Mouse (Mus musculus): Measurements from ENCODE around the gene Nav3. TPM values are rescaled to one million over a fixed set of nuclear protein-coding genes. Genes with fewer than 3 reads are reported as not detected.

Nav3 gene
- polyA plus RNA-seq, 1 experiment from 2014 or later, result 1.2 TPM

DNA sequence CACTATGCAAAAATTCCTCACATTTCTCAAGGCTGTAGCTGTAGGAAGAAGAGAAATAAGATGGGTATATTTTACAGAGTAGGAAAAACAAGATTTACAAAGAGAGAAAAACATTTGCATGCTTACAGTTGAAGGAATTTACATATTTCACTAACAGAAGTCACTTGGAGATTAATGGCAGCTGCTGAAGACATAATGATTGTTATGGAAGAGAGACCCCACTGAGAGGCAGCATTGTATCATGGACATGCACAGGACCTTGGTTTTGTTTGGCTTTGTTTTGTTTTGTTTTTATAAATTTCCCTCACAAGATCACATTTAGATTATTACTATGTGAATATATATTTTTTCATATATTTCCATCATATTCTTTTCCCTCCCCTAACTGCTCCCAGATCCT lies 335.4 kb downstream of the Nav3 start:
- no peaks in the 10 kb centered on the region for H3K4me1 ChIP-seq (replicated peaks; ENCODE audit: control insufficient read depth, insufficient read depth, low read length)
- no peaks in the 10 kb centered on the region for H3K27me3 ChIP-seq (ENCODE audit: control insufficient read depth, insufficient read depth, low read depth, low read length)
- no peak overlapping the region for H3K9ac ChIP-seq (ENCODE audit: low read length)
- H3K4me3 ChIP-seq (ENCODE audit: low read length), result no peak overlapping the region
- H3K4me2 ChIP-seq (ENCODE audit: low read depth, low read length), result no peak overlapping the region
- no peak for ATAC-seq (ENCODE audit: low read depth)
- no peak overlapping the region for H3K27ac ChIP-seq (ENCODE audit: low read length)
- no peaks in the 10 kb centered on the region for H3K9me3 ChIP-seq (ENCODE audit: control insufficient read depth, low read length)
- no peaks in the 10 kb centered on the region for H3K36me3 ChIP-seq (ENCODE audit: control insufficient read depth, insufficient read depth, low read length)

DNA sequence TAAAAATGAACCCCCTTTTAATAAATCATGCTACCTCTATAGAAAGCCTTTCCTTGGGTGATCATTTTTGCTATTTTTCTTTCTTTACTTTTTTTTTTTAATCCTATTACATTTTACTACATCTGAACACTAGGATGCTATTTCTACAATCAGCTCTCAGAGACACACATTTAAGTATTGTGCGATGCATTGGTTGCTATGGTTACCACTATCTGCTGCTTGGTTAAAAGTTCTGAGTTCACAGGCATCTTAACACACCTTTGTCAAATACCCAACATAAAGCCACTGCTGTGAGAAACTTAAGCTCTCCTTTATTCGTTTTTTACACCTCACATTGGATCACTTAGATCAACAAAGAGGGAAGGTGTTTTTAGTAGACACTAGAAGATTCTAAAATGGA lies 338.7 kb downstream of the Nav3 start:
- WGBS, result 57% methylated on average over 2 of the region's 2 CpGs
- Histone ChIP-seq H3K4me2 (ENCODE audit: low read depth, low read length) (no peak overlapping the region), H3K27ac (ENCODE audit: low read length) (no peak overlapping the region), H3K4me3 (ENCODE audit: low read length) (no peak overlapping the region), H3K9ac (ENCODE audit: low read length) (no peak overlapping the region), H3K9me3 (ENCODE audit: control insufficient read depth, low read length) (no peaks in the 10 kb centered on the region), H3K27me3 (ENCODE audit: control insufficient read depth, insufficient read depth, low read depth, low read length) (no peaks in the 10 kb centered on the region), H3K36me3 (ENCODE audit: control insufficient read depth, insufficient read depth, low read length) (no peaks in the 10 kb centered on the region), H3K4me1 (replicated peaks; ENCODE audit: control insufficient read depth, insufficient read depth, low read length) (no peaks in the 10 kb centered on the region)
- no peak for ATAC-seq (ENCODE audit: low read depth)

DNA sequence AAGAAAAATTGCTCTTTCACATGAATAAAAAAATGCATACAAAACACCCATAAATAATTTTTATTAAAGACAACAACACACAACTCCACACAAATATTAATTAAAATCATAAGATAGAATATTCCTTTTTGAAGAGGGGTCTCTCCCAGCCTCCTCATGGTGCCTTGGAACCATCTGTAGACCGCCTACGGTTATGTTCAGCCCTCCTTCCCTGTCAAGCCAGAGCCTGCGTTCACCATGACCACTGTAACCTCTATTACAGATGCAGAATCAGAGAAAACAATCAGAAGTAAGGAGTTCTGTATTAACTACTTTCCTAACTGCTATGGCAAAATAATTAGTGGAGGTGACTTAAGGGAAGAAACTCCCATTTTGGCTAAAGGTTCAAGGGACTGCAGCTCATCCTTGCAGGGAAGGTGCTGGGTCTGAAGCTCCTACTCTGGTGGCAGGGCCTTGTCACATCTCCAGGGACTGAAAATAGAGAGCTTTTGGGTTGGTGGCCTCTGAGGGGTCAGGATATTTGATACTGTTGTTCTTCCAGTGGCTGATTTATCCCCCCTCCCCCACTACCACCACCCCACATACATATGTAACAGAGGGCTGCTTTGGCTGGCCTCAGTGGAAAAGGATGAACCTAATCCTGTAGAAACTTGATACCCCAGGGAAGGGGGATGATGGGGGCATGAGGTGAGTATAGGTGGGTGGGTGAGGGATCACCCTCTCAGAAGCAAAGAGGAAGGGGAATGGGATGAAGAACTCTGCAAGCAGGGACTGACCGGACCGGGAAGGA lies 343.1 kb downstream of the Nav3 start:
- Histone ChIP-seq H3K27ac (ENCODE audit: low read length) (no peak overlapping the region), H3K9me3 (ENCODE audit: control insufficient read depth, low read length) (no peaks in the 10 kb centered on the region), H3K27me3 (ENCODE audit: control insufficient read depth, insufficient read depth, low read depth, low read length) (no peaks in the 10 kb centered on the region), H3K36me3 (ENCODE audit: control insufficient read depth, insufficient read depth, low read length) (no peaks in the 10 kb centered on the region), H3K4me2 (ENCODE audit: low read depth, low read length) (no peak overlapping the region), H3K9ac (ENCODE audit: low read length) (no peak overlapping the region), H3K4me3 (ENCODE audit: low read length) (no peak overlapping the region), H3K4me1 (replicated peaks; ENCODE audit: control insufficient read depth, insufficient read depth, low read length) (no peaks in the 10 kb centered on the region)
- no peak for ATAC-seq (ENCODE audit: low read depth)
- 63% methylated on average over 5 of the region's 5 CpGs for WGBS

DNA sequence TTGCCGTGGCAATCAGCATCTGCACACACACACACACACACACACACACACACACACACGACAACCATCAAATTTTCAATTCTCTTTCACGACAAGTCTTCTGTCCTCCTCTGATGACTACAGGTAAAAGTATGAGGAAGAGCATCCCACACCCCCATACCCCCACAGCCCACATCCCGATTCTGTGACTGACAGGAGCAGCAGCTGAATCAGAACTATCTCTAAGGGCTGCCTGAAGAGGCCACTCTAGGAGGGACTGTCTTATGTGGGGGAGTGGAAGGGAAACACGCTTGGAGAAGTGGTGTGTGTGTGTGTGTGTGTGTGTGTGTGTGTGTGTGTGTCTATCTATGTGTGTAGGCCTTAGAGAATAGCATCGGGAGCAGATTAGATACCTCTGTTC lies 352.7 kb downstream of the Nav3 start:
- no peaks in the 10 kb centered on the region; the same call in 1 of the 2 replicates for H3K4me1 ChIP-seq (replicated peaks; ENCODE audit: control insufficient read depth, insufficient read depth, low read length)
- no peak overlapping the region for H3K27ac ChIP-seq (ENCODE audit: low read length)
- H3K27me3 ChIP-seq (ENCODE audit: control insufficient read depth, insufficient read depth, low read depth, low read length), result no peaks in the 10 kb centered on the region
- no peak overlapping the region for H3K4me2 ChIP-seq (ENCODE audit: low read depth, low read length)
- WGBS, result 71% methylated on average over 6 of the region's 6 CpGs
- ATAC-seq (ENCODE audit: low read depth), result no peak
- no peak overlapping the region for H3K9ac ChIP-seq (ENCODE audit: low read length)
- no peaks in the 10 kb centered on the region for H3K36me3 ChIP-seq (ENCODE audit: control insufficient read depth, insufficient read depth, low read length)
- no peak overlapping the region for H3K4me3 ChIP-seq (ENCODE audit: low read length)
- no peaks in the 10 kb centered on the region for H3K9me3 ChIP-seq (ENCODE audit: control insufficient read depth, low read length)

DNA sequence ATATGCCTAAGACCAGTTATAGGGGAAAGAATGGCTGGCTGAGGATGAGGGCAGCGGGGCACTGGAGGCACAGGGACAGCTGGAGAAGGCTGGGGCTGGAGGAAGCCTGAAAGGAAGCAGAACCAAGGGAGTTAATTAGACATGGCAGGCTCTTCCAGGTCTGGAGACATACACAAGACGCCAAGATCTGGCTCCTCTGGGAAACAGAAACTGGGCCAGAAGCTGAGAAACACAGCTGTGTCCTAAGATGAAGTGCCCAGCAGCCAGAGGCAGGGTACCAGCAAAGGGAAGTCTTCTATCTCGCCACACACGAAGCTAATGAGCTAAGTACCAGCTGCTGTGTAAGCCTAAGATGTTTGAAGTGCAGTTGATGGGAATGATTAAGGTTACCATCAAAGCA lies 353.8 kb downstream of the Nav3 start:
- no peak overlapping the region for H3K27ac ChIP-seq (ENCODE audit: low read length)
- 38% methylated on average over 4 of the region's 4 CpGs for WGBS
- peak; percentile 49 for ATAC-seq (ENCODE audit: low read depth)
- H3K4me3 ChIP-seq (ENCODE audit: low read length), result no peak overlapping the region
- no peak overlapping the region for H3K4me2 ChIP-seq (ENCODE audit: low read depth, low read length)
- no peak overlapping the region for H3K9ac ChIP-seq (ENCODE audit: low read length)
- no peaks in the 10 kb centered on the region for H3K36me3 ChIP-seq (ENCODE audit: control insufficient read depth, insufficient read depth, low read length)
- no peaks in the 10 kb centered on the region; the same call in 1 of the 2 replicates for H3K4me1 ChIP-seq (replicated peaks; ENCODE audit: control insufficient read depth, insufficient read depth, low read length)
- no peaks in the 10 kb centered on the region for H3K27me3 ChIP-seq (ENCODE audit: control insufficient read depth, insufficient read depth, low read depth, low read length)
- H3K9me3 ChIP-seq (ENCODE audit: control insufficient read depth, low read length), result no peaks in the 10 kb centered on the region

DNA sequence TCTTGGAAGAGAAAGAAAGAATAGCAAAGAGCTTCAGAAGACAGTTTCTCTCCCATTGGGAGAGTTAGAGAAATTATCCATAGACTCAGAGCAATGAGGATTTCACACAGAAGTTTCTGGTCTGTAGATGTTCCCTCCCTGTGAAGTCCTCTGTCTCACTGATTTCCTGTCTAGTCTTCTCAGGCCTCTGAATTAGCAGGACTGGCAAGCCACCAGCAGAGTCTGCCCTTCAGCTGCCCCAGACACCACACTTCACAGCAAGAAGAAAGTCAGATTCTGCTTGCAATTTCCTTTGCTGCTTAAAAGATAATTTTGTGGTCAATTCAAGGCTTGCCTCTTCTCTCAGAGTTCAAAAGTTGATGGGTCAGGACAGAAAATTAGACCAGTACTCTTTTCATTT lies 361.6 kb downstream of the Nav3 start:
- peak; percentile 57 for ATAC-seq (ENCODE audit: low read depth)
- no peaks in the 10 kb centered on the region for H3K9me3 ChIP-seq (ENCODE audit: control insufficient read depth, low read length)

DNA sequence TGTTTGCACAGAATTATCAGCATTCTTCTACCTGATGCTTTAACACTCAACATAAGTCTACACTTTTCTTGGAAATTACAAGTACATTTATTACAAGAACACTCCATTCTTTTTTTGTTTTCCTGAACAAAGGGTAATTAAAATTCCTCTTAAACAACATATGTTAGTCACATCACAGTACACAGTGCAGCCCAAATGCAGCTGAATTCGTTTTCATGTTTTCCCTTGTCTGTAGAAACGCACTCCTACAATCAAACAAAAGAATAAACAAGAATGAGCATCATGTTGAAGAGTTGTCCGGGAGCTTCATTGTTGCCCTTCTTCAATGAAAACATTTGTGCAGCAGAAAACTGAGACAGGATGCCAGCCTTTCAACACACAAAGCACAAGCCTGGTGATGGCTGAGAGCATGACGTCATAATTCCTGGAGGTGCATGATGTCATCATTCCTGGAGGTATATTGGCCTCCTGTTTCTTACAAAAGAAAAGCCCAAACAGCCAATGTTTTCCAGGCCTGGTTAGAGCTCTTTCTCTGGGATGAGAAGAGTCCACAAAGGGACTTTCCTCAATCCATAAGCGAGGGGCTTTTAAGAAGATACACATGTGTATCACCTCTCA lies 367.5 kb downstream of the Nav3 start:
- WGBS, result 72% methylated on average over 5 of the region's 5 CpGs
- Histone ChIP-seq H3K27me3 (ENCODE audit: control insufficient read depth, insufficient read depth, low read depth, low read length) (no peaks in the 10 kb centered on the region), H3K9me3 (ENCODE audit: control insufficient read depth, low read length) (no peaks in the 10 kb centered on the region), H3K9ac (ENCODE audit: low read length) (no peak overlapping the region), H3K4me1 (replicated peaks; ENCODE audit: control insufficient read depth, insufficient read depth, low read length) (no peaks in the 10 kb centered on the region), H3K27ac (ENCODE audit: low read length) (no peak overlapping the region), H3K36me3 (ENCODE audit: control insufficient read depth, insufficient read depth, low read length) (no peaks in the 10 kb centered on the region), H3K4me3 (ENCODE audit: low read length) (no peak overlapping the region), H3K4me2 (ENCODE audit: low read depth, low read length) (no peak overlapping the region)
- ATAC-seq (ENCODE audit: low read depth), result no peak

More for the DNA sequence above, 361.6 kb downstream of the Nav3 start:
- Histone ChIP-seq H3K4me1 (replicated peaks; ENCODE audit: control insufficient read depth, insufficient read depth, low read length) (no peaks in the 10 kb centered on the region), H3K27ac (ENCODE audit: low read length) (no peak overlapping the region), H3K36me3 (ENCODE audit: control insufficient read depth, insufficient read depth, low read length) (no peaks in the 10 kb centered on the region), H3K9ac (ENCODE audit: low read length) (no peak overlapping the region), H3K4me3 (ENCODE audit: low read length) (no peak overlapping the region), H3K4me2 (ENCODE audit: low read depth, low read length) (no peak overlapping the region), H3K27me3 (ENCODE audit: control insufficient read depth, insufficient read depth, low read depth, low read length) (no peaks in the 10 kb centered on the region)

DNA sequence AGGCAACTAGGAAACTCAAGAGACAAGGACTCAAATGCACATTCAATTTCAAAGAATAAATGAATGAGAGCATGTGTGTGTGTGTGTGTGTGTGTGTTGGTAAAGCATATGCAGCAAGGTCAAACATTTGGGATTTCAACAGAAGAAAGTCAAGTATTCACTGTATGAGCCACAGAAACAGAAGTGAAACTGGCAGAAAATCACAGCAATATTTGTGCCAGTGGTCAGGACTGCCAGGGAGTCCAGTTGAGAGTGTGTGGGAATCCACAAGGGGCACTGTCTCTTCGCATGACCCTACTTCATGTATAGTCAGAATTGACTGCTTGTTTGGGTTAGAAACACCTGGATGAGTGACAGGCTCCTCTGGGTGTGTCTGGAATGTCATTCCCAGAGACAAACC lies 370.1 kb downstream of the Nav3 start:
- Histone ChIP-seq H3K4me2 (ENCODE audit: low read depth, low read length) (no peak overlapping the region), H3K4me1 (replicated peaks; ENCODE audit: control insufficient read depth, insufficient read depth, low read length) (no peaks in the 10 kb centered on the region), H3K4me3 (ENCODE audit: low read length) (no peak overlapping the region), H3K36me3 (ENCODE audit: control insufficient read depth, insufficient read depth, low read length) (no peaks in the 10 kb centered on the region), H3K27ac (ENCODE audit: low read length) (no peak overlapping the region), H3K9me3 (ENCODE audit: control insufficient read depth, low read length) (no peaks in the 10 kb centered on the region), H3K27me3 (ENCODE audit: control insufficient read depth, insufficient read depth, low read depth, low read length) (no peaks in the 10 kb centered on the region), H3K9ac (ENCODE audit: low read length) (no peak overlapping the region)
- no peak for ATAC-seq (ENCODE audit: low read depth)
- WGBS, result 63% methylated on average over 1 of the region's 1 CpGs

DNA sequence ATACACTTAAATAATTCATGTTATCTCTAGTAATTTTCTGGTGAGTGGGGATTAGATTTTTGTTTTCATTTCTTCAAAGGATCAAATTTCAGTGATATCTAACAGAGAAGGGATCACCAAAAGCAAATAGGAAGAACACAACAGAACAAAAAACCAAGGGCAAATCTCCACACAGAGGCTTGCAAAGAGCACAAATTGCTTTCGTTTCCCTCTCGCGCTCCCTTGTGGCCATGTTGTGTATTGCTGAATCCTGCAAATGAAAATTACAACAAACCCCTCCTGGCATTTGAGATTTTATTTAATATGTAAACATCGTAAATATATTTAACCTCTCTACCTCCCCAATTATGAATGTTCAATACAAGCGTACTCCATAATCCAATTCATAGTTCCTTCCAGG lies 370.8 kb downstream of the Nav3 start:
- no peaks in the 10 kb centered on the region for H3K36me3 ChIP-seq (ENCODE audit: control insufficient read depth, insufficient read depth, low read length)
- no peak overlapping the region for H3K9ac ChIP-seq (ENCODE audit: low read length)
- 4% methylated on average over 5 of the region's 5 CpGs for WGBS
- H3K4me1 ChIP-seq (replicated peaks; ENCODE audit: control insufficient read depth, insufficient read depth, low read length), result no peaks in the 10 kb centered on the region
- H3K27ac ChIP-seq (ENCODE audit: low read length), result no peak overlapping the region
- no peak for ATAC-seq (ENCODE audit: low read depth)
- no peaks in the 10 kb centered on the region for H3K9me3 ChIP-seq (ENCODE audit: control insufficient read depth, low read length)
- H3K4me3 ChIP-seq (ENCODE audit: low read length), result no peak overlapping the region
- H3K4me2 ChIP-seq (ENCODE audit: low read depth, low read length), result no peak overlapping the region
- H3K27me3 ChIP-seq (ENCODE audit: control insufficient read depth, insufficient read depth, low read depth, low read length), result no peaks in the 10 kb centered on the region
